In genomic region chr11:52011541-52011940, GRCm38 (mm10) we compare ENCODE assay signal across 15 mouse cellular contexts.
"Had no signal": no experiment of that assay in that cellular context is flagged by ENCODE, and none has a peak within 500 bp of the region (broad histone marks: within the 10 kb centered on the region; RNA-seq: fewer than 3 reads in every experiment).

No protein-coding gene starts in this region.

- H3K9me3 ChIP-seq: limb, embryonic 10.5 days; liver, embryonic 15.5 days; midbrain, embryonic 13.5 days; neural tube, embryonic 15.5 days; stomach, embryonic 15.5 days had no signal

- H3K4me2 ChIP-seq: liver, embryonic 11.5 days; liver, embryonic 15.5 days; midbrain, embryonic 13.5 days; neural tube, embryonic 15.5 days; stomach, embryonic 15.5 days had no signal

- H3K4me1 ChIP-seq: limb, embryonic 10.5 days; liver, embryonic 15.5 days; midbrain, embryonic 13.5 days; neural tube, embryonic 15.5 days; stomach, embryonic 15.5 days had no signal

- DNase-seq: kidney, postnatal 4 days; lung, adult 2 months; lung, postnatal 36 days; right cerebral cortex, postnatal 14 days; thymus, adult 2 months; thymus, postnatal 25 days had no signal

- ATAC-seq: lung, postnatal 0 days; midbrain, embryonic 13.5 days had no signal

- H3K27me3 ChIP-seq: liver, embryonic 15.5 days; midbrain, embryonic 13.5 days; neural tube, embryonic 15.5 days; stomach, embryonic 15.5 days had no signal

- H3K4me3 ChIP-seq: layer of hippocampus, adult 2 months; limb, embryonic 10.5 days; liver, embryonic 15.5 days; midbrain, embryonic 13.5 days; neural tube, embryonic 15.5 days; stomach, embryonic 15.5 days had no signal

- H3K27ac ChIP-seq: kidney, postnatal 0 days; layer of hippocampus, adult 2 months; limb, embryonic 10.5 days; liver, embryonic 15.5 days; midbrain, embryonic 13.5 days; neural tube, embryonic 15.5 days; stomach, embryonic 15.5 days had no signal

- H3K36me3 ChIP-seq: limb, embryonic 10.5 days; liver, embryonic 15.5 days; midbrain, embryonic 13.5 days; stomach, embryonic 15.5 days had no signal

- H3K9ac ChIP-seq: liver, embryonic 15.5 days; midbrain, embryonic 13.5 days; neural tube, embryonic 15.5 days; stomach, embryonic 15.5 days had no signal
